In genomic region chr7:141470637-141470944, GRCm38 (mm10) we compare ENCODE assay signal across 17 mouse cellular contexts. TPM values are rescaled to one million over a fixed set of nuclear protein-coding genes. Genes with fewer than 3 reads are reported as not detected.
DNase-seq lines count a peak whose midpoint lies in the region; ATAC-seq and TF ChIP-seq lines count a peak whose summit lies in the region.
"Had no signal": no experiment of that assay in that cellular context is flagged by ENCODE, and none has a peak within 500 bp of the region (broad histone marks: within the 10 kb centered on the region; RNA-seq: fewer than 3 reads in every experiment).

No protein-coding gene starts in this region.

- peaks cover 18% of the 10 kb centered on the region for H3K27me3 ChIP-seq in hindbrain, embryonic 13.5 days
- peaks cover 17% of the 10 kb centered on the region for H3K27me3 ChIP-seq in hindbrain, embryonic 10.5 days (ENCODE audit: insufficient read depth, poor library complexity, severe bottlenecking)
- peaks cover 16% of the 10 kb centered on the region for H3K27me3 ChIP-seq in midbrain, embryonic 13.5 days
- H3K27me3 ChIP-seq in midbrain, embryonic 16.5 days (ENCODE audit: control insufficient read depth, insufficient read depth, low read depth, low read length): peaks cover 13% of the 10 kb centered on the region
- H3K27me3 ChIP-seq in G1E (ENCODE audit: insufficient read depth, low read length): peaks cover 3% of the 10 kb centered on the region; the same call in 1 of the 2 replicates
- H3K27me3 ChIP-seq: Patski had no signal

- intact Hi-C loops in left cerebral cortex, postnatal 10 days (cut with DNase I): no loop called here

- no peak for ATAC-seq in hindbrain, embryonic 13.5 days (ENCODE audit: low FRiP score)
- no peak for ATAC-seq in midbrain, embryonic 13.5 days
- ATAC-seq in midbrain, embryonic 16.5 days: no peak
- ATAC-seq in G1E (ENCODE audit: extremely low read depth, insufficient number of reproducible peaks, low FRiP score, poor library complexity, severe bottlenecking): no peak
- ATAC-seq: activated CD4-positive, CD25-positive, alpha-beta regulatory T cell, adult 4 months; CD4-positive, CD25-positive, alpha-beta regulatory T cell, adult 4 months; forebrain, embryonic 15.5 days; hindbrain, postnatal 0 days; Patski had no signal

- 92% methylated on average over 10 of the region's 10 CpGs for whole genome bisulfite sequencing in hindbrain, embryonic 13.5 days
- 96% methylated on average over 10 of the region's 10 CpGs for WGBS in hindbrain, embryonic 10.5 days
- 94% methylated on average over 10 of the region's 10 CpGs for WGBS in midbrain, embryonic 13.5 days
- 95% methylated on average over 10 of the region's 10 CpGs for WGBS in midbrain, embryonic 16.5 days

- H3K9ac ChIP-seq in hindbrain, embryonic 13.5 days: peak overlapping the region; percentile 85; the same call in 1 of the 2 replicates
- no peak overlapping the region for H3K9ac ChIP-seq in midbrain, embryonic 13.5 days (replicated peaks)
- H3K9ac ChIP-seq in midbrain, embryonic 16.5 days (ENCODE audit: low read depth, low read length): no peak overlapping the region
- H3K9ac ChIP-seq: embryonic facial prominence, embryonic 12.5 days; forebrain, embryonic 15.5 days had no signal

- TF ChIP-seq CTCF in G1E (IDR thresholded peaks at IDR 0.05; ENCODE audit: low read depth, low read length): no peak

- H3K36me3 ChIP-seq in hindbrain, embryonic 13.5 days: peaks cover 35% of the 10 kb centered on the region
- H3K36me3 ChIP-seq in hindbrain, embryonic 10.5 days: peaks cover 39% of the 10 kb centered on the region
- H3K36me3 ChIP-seq in midbrain, embryonic 13.5 days: peaks cover 31% of the 10 kb centered on the region
- peaks cover 11% of the 10 kb centered on the region for H3K36me3 ChIP-seq in midbrain, embryonic 16.5 days (ENCODE audit: control insufficient read depth, insufficient read depth, low read length)
- H3K36me3 ChIP-seq in G1E (replicated peaks): peaks cover 49% of the 10 kb centered on the region

- no peak for DNase-seq in hindbrain, embryonic 10.5 days (ENCODE audit: low spot score)
- DNase-seq in G1E (ENCODE audit: low spot score): no peak
- DNase-seq in left cerebral cortex, postnatal 10 days (ENCODE audit: extremely low spot score in 1 of 2, low spot score in 2 of 2): no peak
- DNase-seq: adrenal gland, postnatal 14 days; B cell, adult 2 months; cerebellum, adult 9-10 months had no signal

- no peak overlapping the region for H3K4me2 ChIP-seq in hindbrain, embryonic 13.5 days
- peak overlapping the region; percentile 60; the same call in 1 of the 2 replicates for H3K4me2 ChIP-seq in midbrain, embryonic 13.5 days (replicated peaks)
- no peak overlapping the region for H3K4me2 ChIP-seq in midbrain, embryonic 16.5 days (ENCODE audit: low read length)
- H3K4me2 ChIP-seq: embryonic facial prominence, embryonic 12.5 days; forebrain, embryonic 15.5 days; heart, embryonic 12.5 days; hindbrain, embryonic 12.5 days had no signal

- no peak overlapping the region for H3K4me3 ChIP-seq in hindbrain, embryonic 13.5 days
- no peak overlapping the region for H3K4me3 ChIP-seq in hindbrain, embryonic 10.5 days
- no peak overlapping the region for H3K4me3 ChIP-seq in midbrain, embryonic 13.5 days (replicated peaks)
- no peak overlapping the region for H3K4me3 ChIP-seq in midbrain, embryonic 16.5 days (ENCODE audit: low read depth, low read length)
- peak overlapping the region; percentile 24; the same call in 1 of the 2 replicates for H3K4me3 ChIP-seq in G1E (ENCODE audit: low read depth, low read length)
- H3K4me3 ChIP-seq: embryonic facial prominence, embryonic 12.5 days; forebrain, embryonic 15.5 days; hindbrain, embryonic 12.5 days had no signal

- no peak overlapping the region for H3K27ac ChIP-seq in hindbrain, embryonic 13.5 days
- no peak overlapping the region for H3K27ac ChIP-seq in hindbrain, embryonic 10.5 days
- H3K27ac ChIP-seq in midbrain, embryonic 13.5 days: no peak overlapping the region
- no peak overlapping the region for H3K27ac ChIP-seq in midbrain, embryonic 16.5 days (ENCODE audit: low read length)
- H3K27ac ChIP-seq: embryonic facial prominence, embryonic 12.5 days; forebrain, embryonic 15.5 days; hindbrain, postnatal 0 days had no signal

- H3K4me1 ChIP-seq in hindbrain, embryonic 13.5 days (replicated peaks): peaks cover 69% of the 10 kb centered on the region
- peaks cover 65% of the 10 kb centered on the region for H3K4me1 ChIP-seq in hindbrain, embryonic 10.5 days (replicated peaks)
- peaks cover 51% of the 10 kb centered on the region for H3K4me1 ChIP-seq in midbrain, embryonic 13.5 days (replicated peaks)
- H3K4me1 ChIP-seq in midbrain, embryonic 16.5 days (ENCODE audit: control insufficient read depth, insufficient read depth, low read length): peaks cover 40% of the 10 kb centered on the region
- peaks cover 81% of the 10 kb centered on the region for H3K4me1 ChIP-seq in G1E (ENCODE audit: insufficient read depth, low read depth, low read length)

- no peaks in the 10 kb centered on the region for H3K9me3 ChIP-seq in hindbrain, embryonic 13.5 days
- H3K9me3 ChIP-seq in hindbrain, embryonic 10.5 days: no peaks in the 10 kb centered on the region
- H3K9me3 ChIP-seq in midbrain, embryonic 13.5 days: no peaks in the 10 kb centered on the region
- H3K9me3 ChIP-seq in midbrain, embryonic 16.5 days (replicated peaks; ENCODE audit: control insufficient read depth, low read length, poor library complexity, severe bottlenecking): no peaks in the 10 kb centered on the region
- H3K9me3 ChIP-seq in G1E (replicated peaks): no peaks in the 10 kb centered on the region
- H3K9me3 ChIP-seq: embryonic facial prominence, embryonic 12.5 days; forebrain, embryonic 15.5 days; heart, embryonic 12.5 days; hindbrain, embryonic 12.5 days had no signal

RNA-seq across cellular contexts. Expression of gene Cd151, which starts 3.4 kb away (rescaled TPM):
- 18.4 and 19.3 TPM in 2 replicates for polyA plus RNA-seq in hindbrain, embryonic 13.5 days (2015; fragmentation: Nextera tagmentation; extraction: Ambion mirVana)
- polyA plus RNA-seq in hindbrain, embryonic 10.5 days (2016; fragmentation: Nextera tagmentation; extraction: Ambion mirVana): 26.0 and 29.7 TPM in 2 replicates
- 15.4 and 19.9 TPM in 2 replicates for polyA plus RNA-seq in midbrain, embryonic 13.5 days (2015; fragmentation: Nextera tagmentation; extraction: Ambion mirVana)
- 17.1 and 17.5 TPM in 2 replicates for polyA plus RNA-seq in midbrain, embryonic 16.5 days (2015; fragmentation: Nextera tagmentation; extraction: Ambion mirVana)
- total RNA-seq in G1E (2014; fragmentation: Nextera tagmentation) (6.4 and 13.8 TPM in 2 replicates), G1E (2017) (18.1 and 24.3 TPM in 2 replicates)
- polyA plus RNA-seq in G1E (2012): 8.0 and 13.3 TPM in 2 replicates
- total RNA-seq in left cerebral cortex, postnatal 10 days (2021): 10 to 100 TPM; 31.8 to 33.7 TPM

RNA-seq across cellular contexts. Expression of gene Polr2l, which starts 4.3 kb away (rescaled TPM):
- polyA plus RNA-seq in hindbrain, embryonic 13.5 days (2015; fragmentation: Nextera tagmentation; extraction: Ambion mirVana): 86.5 and 88.1 TPM in 2 replicates
- polyA plus RNA-seq in hindbrain, embryonic 10.5 days (2016; fragmentation: Nextera tagmentation; extraction: Ambion mirVana): 89.5 and 90.0 TPM in 2 replicates
- 88.2 and 91.1 TPM in 2 replicates for polyA plus RNA-seq in midbrain, embryonic 13.5 days (2015; fragmentation: Nextera tagmentation; extraction: Ambion mirVana)
- polyA plus RNA-seq in midbrain, embryonic 16.5 days (2015; fragmentation: Nextera tagmentation; extraction: Ambion mirVana): 73.3 and 74.0 TPM in 2 replicates
- total RNA-seq in G1E (2014; fragmentation: Nextera tagmentation) (13.0 and 18.7 TPM in 2 replicates), G1E (2017) (61.0 and 66.9 TPM in 2 replicates)
- polyA plus RNA-seq in G1E (2012): 58.3 and 69.4 TPM in 2 replicates
- 10 to 100 TPM; 43.8 to 45.0 TPM for total RNA-seq in left cerebral cortex, postnatal 10 days (2021)

RNA-seq across cellular contexts. Expression of gene Tspan4, which starts 4.4 kb away (rescaled TPM):
- polyA plus RNA-seq in hindbrain, embryonic 13.5 days (2015; fragmentation: Nextera tagmentation; extraction: Ambion mirVana): 34.1 and 35.5 TPM in 2 replicates
- polyA plus RNA-seq in hindbrain, embryonic 10.5 days (2016; fragmentation: Nextera tagmentation; extraction: Ambion mirVana): 36.3 and 38.6 TPM in 2 replicates
- polyA plus RNA-seq in midbrain, embryonic 13.5 days (2015; fragmentation: Nextera tagmentation; extraction: Ambion mirVana): 22.5 and 23.6 TPM in 2 replicates
- 45.8 and 49.1 TPM in 2 replicates for polyA plus RNA-seq in midbrain, embryonic 16.5 days (2015; fragmentation: Nextera tagmentation; extraction: Ambion mirVana)
- 13.5 and 14.6 TPM in 2 replicates for total RNA-seq in G1E (2014; fragmentation: Nextera tagmentation)
- 28.7 and 35.3 TPM in 2 replicates for total RNA-seq in G1E (2017)
- 15.3 and 16.2 TPM in 2 replicates for polyA plus RNA-seq in G1E (2012)
- 10 to 100 TPM; 29.0 to 35.4 TPM for total RNA-seq in left cerebral cortex, postnatal 10 days (2021)

RNA-seq across cellular contexts. Expression of gene Cracr2b, which starts 9.7 kb away (rescaled TPM):
- polyA plus RNA-seq in hindbrain, embryonic 13.5 days (2015; fragmentation: Nextera tagmentation; extraction: Ambion mirVana): 6.9 and 7.2 TPM in 2 replicates
- 8.1 and 9.1 TPM in 2 replicates for polyA plus RNA-seq in hindbrain, embryonic 10.5 days (2016; fragmentation: Nextera tagmentation; extraction: Ambion mirVana)
- 6.8 TPM in 2 replicates for polyA plus RNA-seq in midbrain, embryonic 13.5 days (2015; fragmentation: Nextera tagmentation; extraction: Ambion mirVana)
- 6.6 and 7.1 TPM in 2 replicates for polyA plus RNA-seq in midbrain, embryonic 16.5 days (2015; fragmentation: Nextera tagmentation; extraction: Ambion mirVana)
- total RNA-seq in G1E (2014; fragmentation: Nextera tagmentation) (not detected in 2 replicates), G1E (2017) (0.44 TPM in 1 of 2 replicates, not detected in the other)
- polyA plus RNA-seq in G1E (2012): not detected in 2 replicates
- 1 to 10 TPM; 3.4 to 5.8 TPM for total RNA-seq in left cerebral cortex, postnatal 10 days (2021)
- polyA plus RNA-seq: activated CD4-positive, CD25-positive, alpha-beta regulatory T cell, adult 4 months; CD4-positive, CD25-positive, alpha-beta regulatory T cell, adult 4 months had no signal

RNA-seq across cellular contexts. Expression of gene Pnpla2, which starts 15.6 kb away (rescaled TPM):
- polyA plus RNA-seq in hindbrain, embryonic 13.5 days (2015; fragmentation: Nextera tagmentation; extraction: Ambion mirVana): 18.7 TPM in 2 replicates
- 19.3 and 20.3 TPM in 2 replicates for polyA plus RNA-seq in hindbrain, embryonic 10.5 days (2016; fragmentation: Nextera tagmentation; extraction: Ambion mirVana)
- 16.2 and 19.2 TPM in 2 replicates for polyA plus RNA-seq in midbrain, embryonic 13.5 days (2015; fragmentation: Nextera tagmentation; extraction: Ambion mirVana)
- 16.9 and 17.7 TPM in 2 replicates for polyA plus RNA-seq in midbrain, embryonic 16.5 days (2015; fragmentation: Nextera tagmentation; extraction: Ambion mirVana)
- total RNA-seq in G1E (2014; fragmentation: Nextera tagmentation) (23.6 and 26.7 TPM in 2 replicates), G1E (2017) (7.1 and 9.9 TPM in 2 replicates)
- 49.9 and 50.5 TPM in 2 replicates for polyA plus RNA-seq in G1E (2012)
- total RNA-seq in left cerebral cortex, postnatal 10 days (2021): 10 to 100 TPM; 19.2 to 25.5 TPM
